8 mouse cellular contexts compared by ENCODE assay signal in the genomic region with DNA sequence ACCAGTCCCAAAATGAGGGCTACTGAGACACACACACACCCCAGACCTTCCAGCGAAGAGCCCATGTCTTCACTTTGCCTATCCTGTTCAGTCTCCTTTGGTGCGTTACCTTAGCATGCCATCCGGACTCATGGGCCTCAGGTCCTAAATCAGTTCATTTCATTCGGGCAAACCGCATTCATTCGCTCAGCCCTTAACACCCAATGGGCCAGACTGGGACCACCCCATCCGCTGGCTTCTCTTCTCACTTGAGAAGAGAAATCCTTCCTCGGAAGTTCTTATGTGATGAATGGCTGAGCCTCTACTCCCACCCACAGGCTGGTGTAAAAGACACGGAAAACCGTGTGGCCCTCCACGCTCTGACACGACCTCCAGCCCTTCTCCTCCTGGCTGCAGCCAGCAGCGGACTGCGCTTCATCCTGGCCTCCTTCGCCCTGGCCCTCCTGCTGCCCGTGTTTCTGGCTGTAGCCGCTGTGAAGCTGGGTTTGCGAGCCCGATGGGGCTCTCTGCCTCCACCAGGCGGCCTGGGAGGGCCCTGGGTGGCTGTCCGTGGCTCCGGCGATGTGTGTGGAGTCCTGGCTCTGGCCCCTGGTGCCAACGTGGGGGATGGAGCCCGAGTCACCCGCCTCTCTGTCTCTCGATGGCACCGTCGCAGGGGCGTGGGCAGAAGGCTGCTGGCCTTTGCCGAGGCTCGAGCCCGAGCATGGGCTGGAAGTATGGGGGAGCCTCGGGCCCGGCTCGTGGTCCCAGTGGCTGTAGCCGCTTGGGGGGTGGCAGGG. TPM values are rescaled to one million over a fixed set of nuclear protein-coding genes. Genes with fewer than 3 reads are reported as not detected.
DNase-seq lines count a peak whose midpoint lies in the region; ATAC-seq and TF ChIP-seq lines count a peak whose summit lies in the region.

No protein-coding gene starts in this region.

- peak overlapping the region; percentile 30; the same call in 1 of the 2 replicates for H3K27ac ChIP-seq in brown adipose tissue, adult 24 weeks (replicated peaks; ENCODE audit: low read depth, low read length)
- H3K27ac ChIP-seq in forebrain, embryonic 12.5 days, result peak overlapping the region; percentile 99
- peak overlapping the region; percentile 39; the same call in 1 of the 2 replicates for H3K27ac ChIP-seq in small intestine, adult 2 months (ENCODE audit: insufficient read depth, low read depth, low read length)

- peak; percentile 41 for ATAC-seq in frontal cortex, adult (ENCODE audit: low TSS enrichment)
- ATAC-seq in forebrain, embryonic 12.5 days (ENCODE audit: low FRiP score), result no peak; the same call in 1 of the 2 replicates
- peak; percentile 50 for ATAC-seq in megakaryocyte, adult 5-6 weeks (ENCODE audit: poor library complexity, severe bottlenecking)

- 3% methylated on average over 37 of the region's 37 CpGs for WGBS in forebrain, embryonic 12.5 days
- 9% methylated on average over 37 of the region's 37 CpGs for WGBS in small intestine, adult 2 months

- H3K36me3 ChIP-seq in forebrain, embryonic 12.5 days (replicated peaks), result peaks cover 26% of the 10 kb centered on the region
- H3K36me3 ChIP-seq in small intestine, adult 2 months (ENCODE audit: control insufficient read depth, insufficient read depth, low read length), result peaks cover 20% of the 10 kb centered on the region

- no peaks in the 10 kb centered on the region for H3K27me3 ChIP-seq in forebrain, embryonic 12.5 days
- peaks cover 12% of the 10 kb centered on the region; the same call in 1 of the 2 replicates for H3K27me3 ChIP-seq in small intestine, adult 2 months (ENCODE audit: control insufficient read depth, insufficient read depth, low read length)

- peak overlapping the region; percentile 86 for H3K4me2 ChIP-seq in forebrain, embryonic 12.5 days

- peak overlapping the region; percentile 73 for H3K9ac ChIP-seq in forebrain, embryonic 12.5 days

- no peaks in the 10 kb centered on the region for H3K9me3 ChIP-seq in forebrain, embryonic 12.5 days

- H3K4me1 ChIP-seq in brown adipose tissue, adult 24 weeks (ENCODE audit: control insufficient read depth, insufficient read depth, insufficient read length, low read length), result peaks cover 15% of the 10 kb centered on the region
- H3K4me1 ChIP-seq in forebrain, embryonic 12.5 days, result peaks cover 63% of the 10 kb centered on the region
- H3K4me1 ChIP-seq in small intestine, adult 2 months (ENCODE audit: control insufficient read depth, insufficient read depth, insufficient read length, low read length), result peaks cover 2% of the 10 kb centered on the region

- intact Hi-C loops in heart, postnatal 36 days (cut with DNase I), result loop anchor here (1.0 to 10.0 kb wide), 4 partner anchors 8 to 779 kb away; a partner anchor contains a TSS

- peak overlapping the region; percentile 16 for H3K4me3 ChIP-seq in brown adipose tissue, adult 24 weeks (ENCODE audit: insufficient read depth, low read depth, low read length)
- peak overlapping the region; percentile 39 for H3K4me3 ChIP-seq in forebrain, embryonic 12.5 days (replicated peaks)
- peak overlapping the region; percentile 14 for H3K4me3 ChIP-seq in small intestine, adult 2 months (ENCODE audit: low read depth, low read length)

- no peak for TF ChIP-seq POLR2A in small intestine, adult 2 months (IDR thresholded peaks at IDR 0.05; ENCODE audit: low read depth, low read length)

- no peak for DNase-seq in frontal cortex, postnatal 25 days (ENCODE audit: low spot score in 2 of 2)
- peak; percentile 48 to 66 for DNase-seq in heart, postnatal 36 days
- peak; percentile 45 to 59 for DNase-seq in layer of hippocampus, postnatal 25 days (ENCODE audit: extremely low spot score in 1 of 2, low spot score in 1 of 2)

- no peak for TF ChIP-seq CTCF in small intestine, adult 2 months (IDR thresholded peaks at IDR 0.05; ENCODE audit: extremely low read depth, insufficient read length, insufficient replicate concordance, low read depth, low read length)

RNA-seq across cellular contexts. Expression of a gene that starts 1.8 kb away (rescaled TPM):
- polyA plus RNA-seq in brown adipose tissue, adult 24 weeks (2012; ENCODE audit: insufficient read depth, insufficient read length, missing spikeins), result 4.9 and 5.5 TPM in 2 replicates
- 0.89 and 1.4 TPM in 2 replicates for polyA plus RNA-seq in forebrain, embryonic 12.5 days (2016; fragmentation: Nextera tagmentation; extraction: Ambion mirVana)
- 1 to 10 TPM; 3.9 to 4.1 TPM for total RNA-seq in heart, postnatal 36 days (2021)
- 1 to 10 TPM; 1.4 to 2.3 TPM for total RNA-seq in layer of hippocampus, postnatal 25 days (2021)
- not detected in 2 replicates for total RNA-seq in megakaryocyte, adult 5-6 weeks (2015)
- 0.04 TPM in 1 of 2 replicates, not detected in the other for total RNA-seq in megakaryocyte, adult 5-6 weeks (2017)
- polyA plus RNA-seq in small intestine, adult 2 months (2012; rRNA removed), result 3.3 and 4.5 TPM in 2 replicates

RNA-seq across cellular contexts. Expression of a gene that starts 1.9 kb away (rescaled TPM):
- 1.8 TPM in 1 of 2 replicates, not detected in the other for polyA plus RNA-seq in brown adipose tissue, adult 24 weeks (2012; ENCODE audit: insufficient read depth, insufficient read length, missing spikeins)
- polyA plus RNA-seq in forebrain, embryonic 12.5 days (2016; fragmentation: Nextera tagmentation; extraction: Ambion mirVana), result 18.1 and 19.4 TPM in 2 replicates
- total RNA-seq in heart, postnatal 36 days (2021), result 1 to 10 TPM; 4.3 to 5.1 TPM
- total RNA-seq in layer of hippocampus, postnatal 25 days (2021), result 100 to 1,000 TPM; 109 to 112 TPM
- total RNA-seq in megakaryocyte, adult 5-6 weeks (2015), result 0.13 and 0.82 TPM in 2 replicates
- total RNA-seq in megakaryocyte, adult 5-6 weeks (2017), result 0.11 and 1.1 TPM in 2 replicates
- polyA plus RNA-seq in small intestine, adult 2 months (2012; rRNA removed), result 4.3 and 6.2 TPM in 2 replicates

RNA-seq across cellular contexts. Expression of a gene that starts 8.8 kb away (rescaled TPM):
- polyA plus RNA-seq in brown adipose tissue, adult 24 weeks (2012; ENCODE audit: insufficient read depth, insufficient read length, missing spikeins), result 3.2 and 3.4 TPM in 2 replicates
- 4.0 and 4.6 TPM in 2 replicates for polyA plus RNA-seq in forebrain, embryonic 12.5 days (2016; fragmentation: Nextera tagmentation; extraction: Ambion mirVana)
- 1 to 10 TPM; 7.2 to 9.2 TPM for total RNA-seq in heart, postnatal 36 days (2021)
- total RNA-seq in layer of hippocampus, postnatal 25 days (2021), result 10 to 100 TPM; 13.4 to 14.3 TPM
- total RNA-seq in megakaryocyte, adult 5-6 weeks (2015), result 6.7 and 7.3 TPM in 2 replicates
- 1.9 and 3.0 TPM in 2 replicates for total RNA-seq in megakaryocyte, adult 5-6 weeks (2017)
- 15.7 and 41.4 TPM in 2 replicates for polyA plus RNA-seq in small intestine, adult 2 months (2012; rRNA removed)

RNA-seq across cellular contexts. Expression of a gene that starts 17.5 kb away (rescaled TPM):
- polyA plus RNA-seq in brown adipose tissue, adult 24 weeks (2012; ENCODE audit: insufficient read depth, insufficient read length, missing spikeins), result not detected in 2 replicates
- 0.24 and 0.41 TPM in 2 replicates for polyA plus RNA-seq in forebrain, embryonic 12.5 days (2016; fragmentation: Nextera tagmentation; extraction: Ambion mirVana)
- not detected for total RNA-seq in heart, postnatal 36 days (2021)
- total RNA-seq in layer of hippocampus, postnatal 25 days (2021), result under 1 TPM; 0.27 to 0.38 TPM
- total RNA-seq in megakaryocyte, adult 5-6 weeks (2015), result not detected in 2 replicates
- total RNA-seq in megakaryocyte, adult 5-6 weeks (2017), result not detected in 2 replicates
- polyA plus RNA-seq in small intestine, adult 2 months (2012; rRNA removed), result not detected in 2 replicates

RNA-seq across cellular contexts. Expression of a gene that starts 40.4 kb away (rescaled TPM):
- polyA plus RNA-seq in brown adipose tissue, adult 24 weeks (2012; ENCODE audit: insufficient read depth, insufficient read length, missing spikeins), result 5.4 and 8.1 TPM in 2 replicates
- not detected in 2 replicates for polyA plus RNA-seq in forebrain, embryonic 12.5 days (2016; fragmentation: Nextera tagmentation; extraction: Ambion mirVana)
- total RNA-seq in heart, postnatal 36 days (2021), result 10 to 100 TPM; 26.5 to 34.0 TPM
- total RNA-seq in layer of hippocampus, postnatal 25 days (2021), result under 1 TPM in 1 of 2 experiments, not detected in 1; 0.59 TPM
- total RNA-seq in megakaryocyte, adult 5-6 weeks (2015), result not detected in 2 replicates
- total RNA-seq in megakaryocyte, adult 5-6 weeks (2017), result not detected in 2 replicates
- 0.06 and 0.11 TPM in 2 replicates for polyA plus RNA-seq in small intestine, adult 2 months (2012; rRNA removed)

Comparison
In these comparisons a context has a peak if more than half of its experiments do, and no peak if none do; other contexts are left out.
1. DNase-seq: peak in heart, postnatal 36 days (2 of 2) and layer of hippocampus, postnatal 25 days (2 of 2); none in frontal cortex, postnatal 25 days (0 of 2).
2. H3K27ac ChIP-seq: peak in every context shown above with its lines; median percentile 99 in forebrain, embryonic 12.5 days; 39 in small intestine, adult 2 months; 30 in brown adipose tissue, adult 24 weeks.
3. RNA of a gene that starts 1.9 kb away (total RNA-seq): 109 to 112 TPM in layer of hippocampus, postnatal 25 days; 4.3 to 5.1 TPM in heart, postnatal 36 days and 0.11 to 1.1 TPM in megakaryocyte, adult 5-6 weeks; every median in the first group is over 10 times any median in the second.
4. Peak in every context shown above with its lines, with median percentiles within 50 percentile points of each other: H3K4me3 ChIP-seq.